Mouse (Mus musculus) heart, embryonic 12.5 days (tissue): ENCODE data around the gene Limch1. TPM values are rescaled to one million over a fixed set of nuclear protein-coding genes. Genes with fewer than 3 reads are reported as not detected.

Experiments used
- ATAC-seq: fragments of 200-750 bp; cut with Nextera tagmentation; 2 replicates; pipeline ENCODE4 v1.8.0; 2017; ENCODE audit warnings: moderate TSS enrichment, moderate library complexity; ENCODE audit not compliant: insufficient number of reproducible peaks, low FRiP score
- H3K27ac ChIP-seq: fragments of 300-500 bp; sonication (generic); 2 replicates; pipeline ENCODE4 v1.5.1; 2016; ENCODE audit warnings: mild to moderate bottlenecking, moderate library complexity; ENCODE audit not compliant: poor library complexity, severe bottlenecking
- H3K27me3 ChIP-seq: fragments of 300-500 bp; sonication (generic); replicated peaks from 2 replicates; pipeline ENCODE4 v1.6.1; 2016; ENCODE audit warnings: mild to moderate bottlenecking, moderate library complexity
- H3K36me3 ChIP-seq: fragments of 300-500 bp; sonication (generic); 2 replicates; pipeline ENCODE4 v1.6.1; 2016; ENCODE audit warnings: mild to moderate bottlenecking, moderate library complexity
- H3K4me1 ChIP-seq: fragments of 300-500 bp; sonication (generic); replicated peaks from 2 replicates; pipeline ENCODE4 v1.6.1; 2016; ENCODE audit warnings: mild to moderate bottlenecking
- H3K4me2 ChIP-seq: fragments of 300-500 bp; sonication (generic); 2 replicates; pipeline ENCODE4 v1.6.1; 2016; ENCODE audit warnings: mild to moderate bottlenecking, moderate library complexity
- H3K4me3 ChIP-seq: fragments of 300-500 bp; sonication (generic); 2 replicates; pipeline ENCODE4 v1.5.1; 2016; ENCODE audit warnings: mild to moderate bottlenecking
- H3K9ac ChIP-seq: fragments of 300-500 bp; sonication (generic); 2 replicates; pipeline ENCODE4 v1.6.1; 2016; ENCODE audit warnings: mild to moderate bottlenecking, moderate library complexity
- H3K9me3 ChIP-seq: fragments of 300-500 bp; sonication (generic); replicated peaks from 2 replicates; pipeline ENCODE4 v1.6.1; 2016; ENCODE audit warnings: mild to moderate bottlenecking, moderate library complexity
- WGBS: fragments of 180-500 bp; shearing (Covaris S2); methylation state at CpG from one replicate; pipeline ENCODE4 v1.1.7; 2016; 5-methylcytosine and 5-hydroxymethylcytosine counted together
- microRNA-seq: library from miRNA; unstranded; fragments of <30 nt; microRNA quantifications from one replicate; pipeline ENCODE4, GENCODE M21; 2017
- polyA plus RNA-seq: library from polyadenylated mRNA; unstranded; fragments of >200 nt; fragmentation: Nextera tagmentation; extraction: Ambion mirVana; gene quantifications from 2 replicates; pipeline ENCODE4 v1.2.1, GENCODE M21; 2016

Limch1 gene
- polyA plus RNA-seq, 1 experiment from 2014 or later = 25.0 TPM

DNA sequence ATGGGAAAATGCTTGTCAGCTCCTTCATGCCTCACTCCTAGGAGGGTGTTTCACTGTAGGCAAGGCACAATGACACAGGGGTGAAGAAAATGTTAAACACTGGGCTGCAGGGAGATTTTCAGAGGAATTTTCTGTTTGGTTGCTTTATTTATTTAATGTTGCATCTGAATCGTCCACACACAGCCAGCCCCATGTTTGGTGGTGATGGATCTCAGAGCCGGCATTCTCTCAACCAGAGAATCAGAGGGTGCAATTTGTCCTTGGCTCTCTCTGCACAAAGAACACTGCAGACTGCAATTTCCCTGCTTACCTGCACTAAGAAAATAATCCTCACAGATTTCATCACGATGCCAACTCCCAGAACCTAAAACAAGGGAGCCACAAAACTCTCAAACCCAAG lies 357.4 kb downstream of the Limch1 start:
- no peak overlapping the region for H3K4me2 ChIP-seq
- ATAC-seq = no peak
- H3K9me3 ChIP-seq = no peaks in the 10 kb centered on the region
- no peaks in the 10 kb centered on the region for H3K4me1 ChIP-seq
- H3K27me3 ChIP-seq = peaks cover 90% of the 10 kb centered on the region
- H3K9ac ChIP-seq = no peak overlapping the region
- no peaks in the 10 kb centered on the region for H3K36me3 ChIP-seq
- no peak overlapping the region for H3K27ac ChIP-seq
- WGBS = 17% methylated on average over 3 of the region's 3 CpGs
- no peak overlapping the region for H3K4me3 ChIP-seq

DNA sequence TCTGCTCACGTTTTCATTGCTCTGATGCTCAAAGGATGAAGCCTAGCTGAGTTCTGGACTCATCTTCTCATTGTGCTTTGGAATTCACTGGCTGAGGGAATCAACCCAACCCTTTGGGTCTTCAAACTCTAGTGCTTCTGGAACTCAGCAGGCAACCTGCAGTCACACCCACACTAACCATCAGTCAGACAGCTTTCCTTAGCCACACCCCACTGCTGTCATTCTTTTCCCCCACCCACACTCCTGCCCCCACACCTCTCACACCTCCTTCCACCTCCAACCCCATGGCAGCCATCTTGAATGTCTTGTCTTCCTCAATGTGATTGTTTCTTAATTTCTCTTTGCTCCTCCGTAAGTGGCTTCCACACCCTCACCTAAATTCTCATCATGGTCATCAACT lies 360.6 kb downstream of the Limch1 start:
- H3K9ac ChIP-seq = no peak overlapping the region
- 70% methylated on average over 2 of the region's 2 CpGs for WGBS
- H3K27me3 ChIP-seq = peaks cover 73% of the 10 kb centered on the region
- ATAC-seq = no peak
- H3K9me3 ChIP-seq = no peaks in the 10 kb centered on the region
- no peaks in the 10 kb centered on the region for H3K4me1 ChIP-seq
- no peak overlapping the region for H3K4me3 ChIP-seq
- no peak overlapping the region for H3K27ac ChIP-seq
- H3K4me2 ChIP-seq = no peak overlapping the region
- H3K36me3 ChIP-seq = no peaks in the 10 kb centered on the region

Small RNA genes within 50 kb of the gene (microRNA-seq; reads per million reads assigned to microRNA genes)
- gene Gm23841 = not detected

Other genes with a start within 250 kb of the Limch1 start
- gene Apbb2, start 127.0 kb upstream of the Limch1 start, polyA plus RNA-seq = 30.7 and 32.1 TPM in 2 replicates
- 128 and 129 TPM in 2 replicates for gene Uchl1, start 69.7 kb upstream of the Limch1 start, polyA plus RNA-seq